Mouse (Mus musculus) skeletal muscle tissue, adult 2 months (tissue): ENCODE data around the gene Gabrb1.

Source experiments
- DNase-seq: peaks from one replicate; pipeline ENCODE4 v3.0.0-alpha.2; 2012; ENCODE audit warnings: low read depth, low spot score

Gabrb1 gene

DNA sequence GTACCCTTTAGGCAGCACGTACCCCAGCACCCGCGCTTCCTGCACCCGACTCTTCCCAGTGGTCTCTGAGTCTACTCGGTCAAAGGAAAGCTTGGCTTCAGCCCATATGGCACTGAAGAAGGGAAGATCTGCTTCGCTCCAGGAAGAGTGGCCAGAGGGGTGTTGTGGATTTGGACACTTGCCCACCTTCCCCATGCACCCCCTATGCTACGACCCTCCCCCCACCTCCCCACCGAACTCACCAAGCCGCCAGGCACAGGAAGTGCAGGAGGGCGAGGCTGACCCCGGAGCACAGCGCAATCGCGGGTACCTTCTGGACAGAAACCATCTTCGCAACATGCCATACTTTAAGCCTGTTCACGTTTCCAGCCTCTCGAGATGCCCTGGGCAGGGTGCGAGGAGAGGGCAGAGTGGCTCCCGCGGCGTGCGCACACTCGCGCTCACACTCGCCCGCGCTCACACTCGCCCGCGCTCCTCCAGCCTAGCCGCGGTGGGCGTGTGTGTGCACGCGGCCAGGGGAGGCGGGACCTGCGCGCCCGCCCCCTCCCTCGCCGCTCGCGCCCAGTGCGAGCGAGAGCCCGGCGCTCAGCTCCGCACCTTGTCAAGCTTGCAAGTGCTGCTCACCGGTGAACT is at the start of gene Gabrb1:
Gene Gabrb1 (plus strand): TSS at position 632 of the 633 bp plus-strand sequence.
- DNase-seq: no peak

DNA sequence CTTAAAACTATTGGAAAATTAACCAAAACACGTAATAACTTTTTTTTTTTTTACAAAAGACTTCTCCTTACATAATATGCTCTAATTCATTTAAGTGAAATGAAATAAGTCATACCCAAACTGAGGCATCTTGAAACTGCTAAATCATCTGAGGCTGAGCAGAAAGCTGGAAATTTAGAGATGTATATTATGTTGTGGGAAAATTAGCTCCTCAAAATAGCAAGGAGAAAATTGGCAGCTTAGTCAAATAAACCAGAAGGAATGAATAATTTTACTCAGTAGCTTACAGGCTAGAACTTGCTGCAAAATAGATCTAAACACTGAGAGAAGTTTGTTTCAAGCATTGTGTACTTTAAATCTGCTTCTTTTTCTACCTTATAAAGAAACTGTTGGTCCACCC is 49.2 kb upstream of the Gabrb1 start:
- no peak for DNase-seq

- DNase-seq: no peak
Observed at GRCm38 (mm10) chr5:71614311-71614710, 43.6 kb upstream of the Gabrb1 start.

DNA sequence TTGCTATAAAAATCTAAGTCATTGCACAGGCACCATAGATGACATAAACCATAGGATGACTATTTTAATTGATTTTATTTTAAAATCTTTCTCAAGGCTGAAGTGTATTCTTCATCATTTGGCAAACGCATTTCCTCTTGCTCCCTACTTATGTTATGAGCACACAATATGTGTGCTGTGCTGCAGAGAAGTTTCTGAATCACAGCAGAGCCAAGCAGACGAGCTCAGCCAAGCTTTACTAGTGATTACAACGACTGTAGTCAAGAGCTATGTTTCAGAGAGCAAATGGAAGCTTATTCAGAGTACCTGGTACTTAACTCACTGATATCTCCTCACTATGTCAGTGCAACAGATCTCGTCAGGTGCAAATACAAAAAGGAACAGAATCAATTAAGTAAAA is 41.2 kb upstream of the Gabrb1 start:
- DNase-seq: no peak

DNA sequence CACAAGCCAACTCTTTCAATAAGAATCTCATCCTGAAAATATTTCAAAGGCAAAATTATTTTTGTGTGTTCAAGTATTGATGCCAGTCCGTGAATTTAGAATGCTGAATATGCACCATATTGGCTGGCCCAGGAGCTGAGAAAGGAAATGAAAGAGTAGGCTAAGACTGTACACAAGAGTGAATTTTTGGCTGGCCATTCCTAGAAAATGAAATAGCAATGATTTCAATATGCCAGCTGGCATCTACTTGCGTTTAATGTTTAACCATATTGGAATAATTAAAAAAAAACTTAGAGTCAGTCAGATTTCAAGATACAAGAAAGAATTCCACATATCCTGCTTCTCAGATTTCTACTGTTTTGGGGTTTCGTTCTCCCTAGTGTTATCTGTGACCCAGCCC is 30.1 kb upstream of the Gabrb1 start:
- no peak for DNase-seq

DNA sequence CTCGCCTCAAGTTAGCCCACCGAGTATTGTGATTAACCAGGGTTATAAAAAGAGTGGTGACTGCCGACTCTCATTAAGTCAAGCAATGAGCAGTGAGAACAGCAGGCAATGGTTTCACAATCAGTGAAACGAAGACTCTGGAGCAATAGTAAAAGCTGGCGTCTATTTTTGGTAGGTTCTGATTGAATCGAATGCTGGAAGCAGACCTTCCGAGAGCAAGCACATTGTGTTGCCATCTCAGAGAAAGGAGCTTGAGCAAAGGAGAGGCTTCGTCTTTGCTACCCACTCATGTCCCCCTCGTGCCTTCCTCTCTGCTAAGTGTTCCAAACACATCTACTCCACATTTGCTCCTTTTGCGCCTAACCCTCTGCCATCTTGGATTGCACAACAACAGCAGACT is 18.1 kb upstream of the Gabrb1 start:
- no peak for DNase-seq

DNA sequence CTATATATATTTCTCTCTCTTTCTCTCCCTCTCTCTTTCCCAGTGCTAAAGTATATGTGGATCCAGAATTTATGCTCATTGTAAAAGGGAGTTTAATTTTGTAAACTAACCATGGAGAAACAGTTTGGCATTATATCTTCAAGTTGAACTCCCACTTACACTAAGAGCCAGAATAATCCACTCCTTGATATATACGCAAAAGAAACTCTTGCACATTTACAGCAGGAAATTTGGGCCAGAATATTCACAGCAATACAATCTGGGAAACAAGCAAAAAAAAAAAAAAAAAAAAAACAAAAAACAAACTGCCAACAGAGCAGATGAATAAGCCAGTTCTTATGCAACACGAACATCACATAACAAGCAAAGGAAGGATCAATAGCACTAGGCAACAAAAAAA is 9.8 kb upstream of the Gabrb1 start:
- DNase-seq: no peak

- DNase-seq: no peak
Observed at GRCm38 (mm10) chr5:71654056-71654455, 3.9 kb upstream of the Gabrb1 start.

DNA sequence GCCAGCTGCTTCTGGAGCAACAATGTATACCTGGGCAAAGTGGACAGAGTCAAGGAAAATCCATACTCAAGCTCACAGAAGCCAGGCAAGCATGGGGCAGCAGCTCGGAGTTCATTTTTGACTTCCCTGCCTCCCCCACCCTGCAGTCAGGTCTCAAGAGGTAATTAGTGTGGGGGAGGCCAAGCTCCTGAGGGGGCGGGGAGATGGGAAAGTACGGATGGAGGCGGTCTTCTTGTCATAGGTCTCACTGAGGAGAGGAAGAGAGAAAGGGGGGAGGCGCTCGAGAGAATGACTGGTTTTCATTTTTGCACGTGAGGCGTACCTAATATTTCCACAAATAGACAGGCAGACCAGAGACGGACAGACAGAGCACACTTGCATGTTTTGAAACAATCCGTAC is 1.1 kb upstream of the Gabrb1 start:
- no peak for DNase-seq

- no peak for DNase-seq
Observed at GRCm38 (mm10) chr5:71658115-71658497, 193 bp downstream of the Gabrb1 start, which contains the start of gene Gabra4. TSS of gene Gabra4 (minus strand) at chr5:71658308.

DNA sequence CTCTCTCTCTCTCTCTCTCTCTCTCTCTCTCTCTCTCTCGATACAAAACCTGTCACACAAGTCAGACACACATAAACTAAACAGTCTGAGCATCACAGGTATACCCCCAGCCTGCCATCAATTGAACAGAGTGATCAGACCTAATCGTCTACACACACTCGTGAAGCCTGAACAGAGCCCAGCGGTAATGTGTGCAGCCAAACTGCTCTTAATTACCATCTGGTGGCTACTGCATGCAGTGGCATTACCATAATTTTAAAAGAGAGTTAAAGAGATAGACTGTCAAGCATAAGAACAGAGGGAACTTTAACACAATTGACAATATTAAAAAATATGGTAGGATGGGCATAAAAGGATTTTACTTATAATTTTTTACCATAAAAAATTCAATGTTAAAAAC is 7.7 kb downstream of the Gabrb1 start:
- no peak for DNase-seq

- DNase-seq: no peak
Observed at GRCm38 (mm10) chr5:71699696-71700467, 42.0 kb downstream of the Gabrb1 start.

GRCm38 (mm10) chr5:71700468-71701272 is 42.8 kb downstream of the Gabrb1 start:
- DNase-seq: no peak

GRCm38 (mm10) chr5:71701273-71701614 is 43.3 kb downstream of the Gabrb1 start:
- DNase-seq: no peak

GRCm38 (mm10) chr5:71732931-71733792 is 75.2 kb downstream of the Gabrb1 start:
- DNase-seq: no peak

GRCm38 (mm10) chr5:71747411-71747810 is 89.5 kb downstream of the Gabrb1 start:
- no peak for DNase-seq

DNA sequence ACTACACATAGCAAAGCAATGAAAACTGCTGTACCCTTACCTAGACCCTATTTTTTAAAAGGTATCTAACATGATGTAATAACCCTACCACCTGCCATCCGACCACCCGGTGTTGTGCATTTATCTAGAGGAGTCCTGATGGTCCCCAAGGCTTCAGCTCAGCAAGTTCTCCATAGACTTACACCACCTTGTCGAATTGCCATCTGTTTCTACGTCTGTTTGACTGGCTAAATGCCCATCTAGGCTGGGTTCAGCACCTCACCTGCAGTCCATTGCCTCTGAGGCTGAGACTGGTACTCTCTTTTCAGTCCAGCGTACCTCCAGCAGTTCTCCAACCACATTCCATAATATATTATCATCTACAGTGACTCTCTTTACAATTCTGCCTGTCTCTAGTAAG is 96.1 kb downstream of the Gabrb1 start:
- no peak for DNase-seq

GRCm38 (mm10) chr5:71761105-71761504 is 103.2 kb downstream of the Gabrb1 start:
- no peak for DNase-seq

- no peak for DNase-seq
Observed at GRCm38 (mm10) chr5:71781514-71782179, 123.7 kb downstream of the Gabrb1 start.

DNA sequence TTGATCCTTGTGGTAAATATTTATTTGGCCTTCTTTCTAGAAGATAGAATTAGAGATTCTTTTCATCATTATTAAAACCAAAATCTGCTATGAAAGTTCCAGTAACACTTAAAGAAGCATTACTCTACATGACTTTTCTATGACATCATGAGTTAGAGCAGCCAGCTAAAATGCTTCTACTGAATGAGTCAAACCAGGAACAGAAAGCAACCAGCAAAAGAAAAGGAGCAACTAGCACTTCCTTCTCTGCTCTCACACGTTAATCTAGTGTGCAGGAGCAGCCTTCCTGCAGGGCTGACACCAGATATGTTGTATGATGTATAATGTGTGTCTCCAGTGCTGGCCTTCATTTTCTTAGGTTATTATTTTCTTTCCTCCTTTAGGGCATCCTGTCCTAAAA is 164.9 kb downstream of the Gabrb1 start:
- no peak for DNase-seq

DNA sequence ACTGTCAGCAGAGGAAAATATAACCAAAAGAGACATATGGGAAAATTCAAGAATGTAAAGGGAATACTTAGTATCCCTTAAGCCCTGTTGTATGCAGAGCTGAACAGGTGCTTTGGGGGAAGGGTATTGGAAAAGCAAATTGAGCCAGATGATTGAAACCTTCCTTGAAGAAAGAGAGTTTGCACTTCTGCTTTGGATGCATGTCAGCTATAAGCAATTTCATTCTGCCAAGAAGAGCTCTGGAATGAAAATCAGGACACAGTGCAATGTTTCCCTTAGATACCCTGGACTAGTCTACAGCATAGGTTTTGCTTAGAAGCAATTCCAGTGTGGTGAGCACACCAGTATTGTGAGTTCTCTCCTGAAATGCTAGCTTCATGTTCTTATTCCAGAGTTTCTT is 170.4 kb downstream of the Gabrb1 start:
- DNase-seq: no peak
